Mouse (Mus musculus): ENCODE measurements around the gene Ttll5.

DNA sequence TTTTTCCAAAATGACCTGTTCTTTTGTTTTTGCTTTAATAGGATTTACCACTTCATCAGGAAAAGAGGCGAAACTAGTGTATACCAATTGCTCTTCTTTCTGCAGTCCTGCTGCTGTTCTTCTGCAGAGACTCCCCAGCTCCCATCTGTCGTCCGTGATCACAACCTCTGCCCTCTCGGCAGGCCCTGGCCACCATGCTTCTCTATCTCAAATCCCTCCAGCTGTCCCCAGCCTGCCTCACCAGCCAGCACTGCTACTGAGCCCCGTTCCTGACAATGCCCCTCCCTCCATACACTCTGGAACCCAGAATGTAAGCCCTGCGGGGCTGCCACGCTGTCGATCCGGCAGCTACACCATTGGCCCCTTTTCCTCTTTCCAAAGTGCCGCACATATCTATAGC is 108.8 kb downstream of the Ttll5 start:
- no peak for TF ChIP-seq CTCF (IDR thresholded peaks at IDR 0.05; ENCODE audit: low read depth)
- no peak for TF ChIP-seq EP300 (optimal IDR thresholded peaks at IDR 0.05)

Measured in stomach, postnatal 0 days (tissue).